Mouse (Mus musculus) embryonic facial prominence, embryonic 13.5 days (tissue): Measurements from ENCODE around the gene Nckap5. TPM values are rescaled to one million over a fixed set of nuclear protein-coding genes. Genes with fewer than 3 reads are reported as not detected.

Source experiments
- ATAC-seq: fragments of 200-750 bp; cut with Nextera tagmentation; 2 replicates; pipeline ENCODE4 v1.8.0; 2017; ENCODE audit warnings: low read depth; ENCODE audit not compliant: insufficient number of reproducible peaks, insufficient read depth, low FRiP score, low TSS enrichment
- H3K27ac ChIP-seq: fragments of 300-500 bp; sonication (generic); 2 replicates; pipeline ENCODE4 v1.5.1; 2015; ENCODE audit warnings: moderate library complexity, mild to moderate bottlenecking, inconsistent platforms
- H3K27me3 ChIP-seq: fragments of 300-500 bp; sonication (generic); 2 replicates; pipeline ENCODE4 v1.6.1; 2015; ENCODE audit warnings: mild to moderate bottlenecking, inconsistent platforms
- H3K36me3 ChIP-seq: fragments of 300-500 bp; sonication (generic); 2 replicates; pipeline ENCODE4 v1.6.1; 2015; ENCODE audit warnings: mild to moderate bottlenecking, inconsistent platforms
- H3K4me1 ChIP-seq: fragments of 300-500 bp; sonication (generic); 2 replicates; pipeline ENCODE4 v1.6.1; 2015; ENCODE audit warnings: inconsistent platforms
- H3K4me2 ChIP-seq: fragments of 300-500 bp; sonication (generic); 2 replicates; pipeline ENCODE4 v1.6.1; 2015; ENCODE audit warnings: moderate library complexity, mild to moderate bottlenecking, inconsistent platforms
- H3K4me3 ChIP-seq: fragments of 300-500 bp; sonication (generic); 2 replicates; pipeline ENCODE4 v1.5.1; 2015; ENCODE audit warnings: mild to moderate bottlenecking, inconsistent platforms
- H3K9ac ChIP-seq: fragments of 300-500 bp; sonication (generic); 2 replicates; pipeline ENCODE4 v1.6.1; 2015; ENCODE audit warnings: mild to moderate bottlenecking, inconsistent platforms
- H3K9me3 ChIP-seq: fragments of 300-500 bp; sonication (generic); 2 replicates; pipeline ENCODE4 v1.6.1; 2016; ENCODE audit warnings: inconsistent platforms
- WGBS: fragments of 180-500 bp; shearing (Covaris S2); methylation state at CpG from one replicate; pipeline ENCODE4 v1.1.7; 2015; ENCODE audit warnings: mixed read lengths; 5-methylcytosine and 5-hydroxymethylcytosine counted together
- polyA plus RNA-seq: library from polyadenylated mRNA; unstranded; fragments of >200 nt; fragmentation: Nextera tagmentation; extraction: Ambion mirVana; gene quantifications from 2 replicates; pipeline ENCODE4 v1.2.1, GENCODE M21; 2015

The Nckap5 gene
- polyA plus RNA-seq, 1 experiment from 2014 or later = 11.3 TPM

- Histone ChIP-seq H3K27ac (no peak overlapping the region), H3K4me1 (no peaks in the 10 kb centered on the region), H3K27me3 (no peaks in the 10 kb centered on the region), H3K36me3 (no peaks in the 10 kb centered on the region), H3K9me3 (no peaks in the 10 kb centered on the region), H3K9ac (no peak overlapping the region), H3K4me2 (no peak overlapping the region), H3K4me3 (no peak overlapping the region)
- no peak for ATAC-seq
These were observed 426.6 kb downstream of the Nckap5 start for GRCm38 (mm10) chr1:126403970-126404369.

DNA sequence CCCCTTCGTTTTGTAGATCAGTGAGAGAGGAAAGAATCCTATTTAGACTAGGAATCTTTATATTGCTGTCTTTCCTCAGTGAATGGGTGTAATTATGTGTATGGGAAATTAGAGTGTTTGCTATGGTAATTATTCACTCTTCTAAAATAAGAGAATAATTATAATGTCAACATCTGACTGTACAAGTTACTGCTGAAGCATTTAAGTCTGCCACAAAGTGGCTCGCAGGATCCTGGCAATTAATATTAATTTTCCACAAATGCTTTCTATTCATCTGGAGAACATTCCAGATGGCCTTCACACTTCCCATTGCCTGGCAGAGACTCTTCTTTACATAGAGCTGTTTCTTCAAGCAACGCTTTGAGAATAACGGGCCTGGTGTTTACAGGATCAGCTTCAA lies 439.4 kb downstream of the Nckap5 start:
- WGBS = 74% methylated on average over 4 of the region's 4 CpGs
- no peaks in the 10 kb centered on the region for H3K9me3 ChIP-seq
- H3K4me2 ChIP-seq = no peak overlapping the region
- no peak overlapping the region for H3K4me3 ChIP-seq
- no peak for ATAC-seq
- H3K9ac ChIP-seq = no peak overlapping the region
- H3K27ac ChIP-seq = no peak overlapping the region
- H3K36me3 ChIP-seq = no peaks in the 10 kb centered on the region
- H3K4me1 ChIP-seq = no peaks in the 10 kb centered on the region
- no peaks in the 10 kb centered on the region for H3K27me3 ChIP-seq

- H3K27me3 ChIP-seq = no peaks in the 10 kb centered on the region
- ATAC-seq = no peak
- no peaks in the 10 kb centered on the region for H3K4me1 ChIP-seq
- 67% methylated on average over 9 of the region's 9 CpGs for WGBS
- no peak overlapping the region for H3K4me3 ChIP-seq
- H3K4me2 ChIP-seq = no peak overlapping the region
- H3K9me3 ChIP-seq = no peaks in the 10 kb centered on the region
- H3K36me3 ChIP-seq = no peaks in the 10 kb centered on the region
- H3K9ac ChIP-seq = no peak overlapping the region
- H3K27ac ChIP-seq = no peak overlapping the region
These were observed 453.1 kb downstream of the Nckap5 start for GRCm38 (mm10) chr1:126377339-126377980.

GRCm38 (mm10) chr1:126366736-126367135 lies 463.9 kb downstream of the Nckap5 start:
- 55% methylated on average over 2 of the region's 2 CpGs for WGBS
- Histone ChIP-seq H3K27me3 (no peaks in the 10 kb centered on the region), H3K4me1 (no peaks in the 10 kb centered on the region), H3K27ac (no peak overlapping the region), H3K4me3 (no peak overlapping the region), H3K4me2 (no peak overlapping the region), H3K36me3 (no peaks in the 10 kb centered on the region), H3K9me3 (no peaks in the 10 kb centered on the region), H3K9ac (no peak overlapping the region)
- no peak for ATAC-seq

DNA sequence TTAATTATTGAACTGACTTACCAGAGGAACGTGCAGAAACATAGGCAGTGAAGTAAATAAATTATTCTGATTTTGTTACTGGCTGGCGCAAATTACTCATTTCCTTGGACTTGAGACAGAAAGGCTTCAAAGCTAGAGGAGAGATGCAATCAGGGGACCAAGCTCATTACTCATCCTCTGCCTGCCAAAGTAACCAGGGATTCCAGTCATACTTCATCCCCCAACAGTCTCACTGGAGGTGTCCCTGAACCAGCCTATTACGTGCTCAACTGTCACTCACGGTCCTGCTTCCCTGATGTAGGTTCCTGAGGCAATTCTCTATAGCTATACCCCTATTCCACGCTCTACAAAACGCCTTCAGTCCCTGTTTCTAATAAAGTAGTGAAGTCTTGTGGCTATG lies 466.0 kb downstream of the Nckap5 start:
- H3K36me3 ChIP-seq = no peaks in the 10 kb centered on the region
- no peaks in the 10 kb centered on the region for H3K9me3 ChIP-seq
- WGBS = 61% methylated on average over 6 of the region's 6 CpGs
- H3K9ac ChIP-seq = no peak overlapping the region
- H3K4me3 ChIP-seq = no peak overlapping the region
- no peak overlapping the region for H3K4me2 ChIP-seq
- no peaks in the 10 kb centered on the region for H3K4me1 ChIP-seq
- no peak for ATAC-seq
- no peak overlapping the region for H3K27ac ChIP-seq
- no peaks in the 10 kb centered on the region for H3K27me3 ChIP-seq

DNA sequence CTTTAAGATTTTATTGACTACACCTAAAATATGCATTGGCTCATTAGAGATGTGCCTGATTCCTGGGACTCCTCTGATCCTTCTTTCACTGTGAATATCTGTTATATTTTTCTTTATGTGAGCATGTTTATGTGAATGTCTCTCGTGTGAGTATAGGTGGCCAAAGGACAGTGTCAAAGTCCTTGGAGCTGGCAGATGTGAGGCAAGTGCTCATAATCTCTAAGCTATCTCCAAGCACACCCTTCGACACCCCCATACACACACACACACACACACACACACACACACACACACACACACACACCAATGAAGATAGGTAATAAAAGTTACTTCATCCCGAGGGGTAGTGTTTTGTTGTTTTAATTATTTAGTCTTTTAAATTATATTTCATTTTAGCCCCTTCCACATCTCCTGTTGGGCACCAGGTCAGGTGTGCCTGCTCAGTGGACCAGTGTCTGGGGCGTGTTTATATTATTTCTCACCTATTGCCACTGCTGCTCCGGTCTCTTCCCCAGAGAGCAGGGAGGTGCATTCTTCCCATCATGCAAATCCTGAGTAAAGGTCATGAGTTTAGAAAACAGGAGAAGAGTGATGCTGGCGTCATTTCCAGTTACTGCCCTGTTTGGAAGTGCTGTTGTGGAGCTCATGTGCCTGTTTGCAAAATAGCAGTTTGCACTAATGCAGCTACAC lies 469.9 kb downstream of the Nckap5 start:
- Histone ChIP-seq H3K27ac (no peak overlapping the region), H3K36me3 (no peaks in the 10 kb centered on the region), H3K4me2 (no peak overlapping the region), H3K4me3 (no peak overlapping the region), H3K4me1 (no peaks in the 10 kb centered on the region), H3K9ac (no peak overlapping the region), H3K27me3 (no peaks in the 10 kb centered on the region), H3K9me3 (no peaks in the 10 kb centered on the region)
- ATAC-seq = no peak
- WGBS = 83% methylated on average over 5 of the region's 6 CpGs

GRCm38 (mm10) chr1:126360111-126360510 lies 470.5 kb downstream of the Nckap5 start:
- no peak for ATAC-seq
- Histone ChIP-seq H3K4me2 (no peak overlapping the region), H3K36me3 (no peaks in the 10 kb centered on the region), H3K9me3 (no peaks in the 10 kb centered on the region), H3K9ac (no peak overlapping the region), H3K27ac (no peak overlapping the region), H3K4me1 (no peaks in the 10 kb centered on the region), H3K4me3 (no peak overlapping the region), H3K27me3 (no peaks in the 10 kb centered on the region)
- WGBS = 80% methylated on average over 3 of the region's 3 CpGs

DNA sequence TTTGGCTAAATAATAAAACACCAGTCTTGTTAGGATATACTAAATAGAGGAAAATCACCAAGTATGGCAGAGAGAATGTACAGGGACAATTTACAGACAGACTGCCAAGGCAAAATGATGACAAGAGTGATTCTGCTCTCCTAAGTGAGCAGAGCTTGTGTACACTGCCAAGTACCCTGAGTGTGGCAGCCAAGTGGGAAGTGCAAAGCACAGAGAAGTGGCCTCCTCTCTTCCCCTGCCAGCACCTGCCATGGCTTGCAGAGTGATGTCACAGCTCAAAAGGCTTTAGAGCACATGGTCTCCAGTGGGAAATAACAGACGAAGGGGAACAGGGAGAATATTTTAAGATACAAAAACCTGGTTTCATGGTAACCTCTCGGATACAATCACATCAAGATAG lies 488.8 kb downstream of the Nckap5 start:
- Histone ChIP-seq H3K9me3 (no peaks in the 10 kb centered on the region), H3K27ac (no peak overlapping the region), H3K9ac (no peak overlapping the region), H3K4me2 (no peak overlapping the region), H3K36me3 (no peaks in the 10 kb centered on the region), H3K4me1 (no peaks in the 10 kb centered on the region), H3K27me3 (no peaks in the 10 kb centered on the region), H3K4me3 (no peak overlapping the region)
- 74% methylated on average over 2 of the region's 2 CpGs for WGBS
- no peak for ATAC-seq

GRCm38 (mm10) chr1:126339250-126339649 lies 491.3 kb downstream of the Nckap5 start:
- H3K9me3 ChIP-seq = no peaks in the 10 kb centered on the region
- no peak overlapping the region for H3K4me2 ChIP-seq
- WGBS = 72% methylated on average over 3 of the region's 3 CpGs
- no peaks in the 10 kb centered on the region for H3K27me3 ChIP-seq
- H3K27ac ChIP-seq = no peak overlapping the region
- no peak overlapping the region for H3K9ac ChIP-seq
- no peaks in the 10 kb centered on the region for H3K36me3 ChIP-seq
- no peak overlapping the region for H3K4me3 ChIP-seq
- H3K4me1 ChIP-seq = no peaks in the 10 kb centered on the region
- no peak for ATAC-seq

- H3K9ac ChIP-seq = no peak overlapping the region
- no peaks in the 10 kb centered on the region for H3K9me3 ChIP-seq
- no peak overlapping the region for H3K4me3 ChIP-seq
- no peak for ATAC-seq
- no peaks in the 10 kb centered on the region for H3K4me1 ChIP-seq
- H3K27ac ChIP-seq = no peak overlapping the region
- H3K36me3 ChIP-seq = no peaks in the 10 kb centered on the region
- no peaks in the 10 kb centered on the region for H3K27me3 ChIP-seq
- H3K4me2 ChIP-seq = no peak overlapping the region
- 77% methylated on average over 4 of the region's 4 CpGs for WGBS
These were observed 496.4 kb downstream of the Nckap5 start for GRCm38 (mm10) chr1:126334202-126334601.

DNA sequence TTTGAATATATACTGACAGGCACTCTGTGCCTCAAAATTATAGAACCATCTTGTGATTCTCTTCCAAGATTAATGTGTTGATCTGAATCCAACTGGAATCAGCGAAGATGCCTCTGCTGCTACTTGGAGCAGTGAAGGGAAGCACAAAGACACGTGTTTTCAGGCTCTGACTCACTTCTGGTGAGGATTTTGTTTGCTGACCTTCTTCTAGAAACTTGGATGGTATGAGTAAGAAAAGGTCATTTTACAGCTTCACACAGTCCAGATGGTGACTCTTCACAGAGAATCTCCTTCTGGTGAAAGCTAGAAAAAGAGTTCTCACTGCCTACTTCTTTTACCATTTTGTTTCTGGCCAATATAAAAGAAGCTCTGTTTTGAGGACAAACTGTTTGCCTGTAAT lies 498.6 kb downstream of the Nckap5 start:
- Histone ChIP-seq H3K9me3 (no peaks in the 10 kb centered on the region), H3K27ac (no peak overlapping the region), H3K4me3 (no peak overlapping the region), H3K9ac (no peak overlapping the region), H3K27me3 (no peaks in the 10 kb centered on the region), H3K4me2 (no peak overlapping the region), H3K36me3 (no peaks in the 10 kb centered on the region), H3K4me1 (no peaks in the 10 kb centered on the region)
- no peak for ATAC-seq
- WGBS = 80% methylated on average over 2 of the region's 2 CpGs

- Histone ChIP-seq H3K27me3 (no peaks in the 10 kb centered on the region), H3K4me1 (no peaks in the 10 kb centered on the region), H3K27ac (no peak overlapping the region), H3K4me3 (no peak overlapping the region), H3K9ac (no peak overlapping the region), H3K9me3 (no peaks in the 10 kb centered on the region), H3K4me2 (no peak overlapping the region), H3K36me3 (no peaks in the 10 kb centered on the region)
- ATAC-seq = no peak
- WGBS = 86% methylated on average over 1 of the region's 1 CpGs
These were observed 509.9 kb downstream of the Nckap5 start for GRCm38 (mm10) chr1:126320696-126321095.
